Mouse (Mus musculus) cerebellum, postnatal 25 days (tissue): Measurements from ENCODE around the gene Ndufb2.

ENCODE experiments used
- DNase-seq, 2 experiments: peaks; one replicate each; pipeline ENCODE4 v3.0.0; 2021; ENCODE audit warnings: mixed read lengths in 2 of 2

The Ndufb2 gene

GRCm38 (mm10) chr6:39581087-39581784 lies 11.1 kb upstream of the Ndufb2 start:
- DNase-seq = no peak

- no peak for DNase-seq
These were observed 6.9 kb upstream of the Ndufb2 start, which contains the start of gene Gm42420 for GRCm38 (mm10) chr6:39585517-39585916. Gm42420 (plus strand) TSS chr6:39585753.

- no peak for DNase-seq
These were observed 893 bp upstream of the Ndufb2 start for GRCm38 (mm10) chr6:39591481-39591880.

GRCm38 (mm10) chr6:39600851-39601250 lies 8.5 kb downstream of the Ndufb2 start:
- no peak for DNase-seq

GRCm38 (mm10) chr6:39601828-39602227 lies 9.5 kb downstream of the Ndufb2 start:
- no peak for DNase-seq

- no peak for DNase-seq
These were observed 12.2 kb downstream of the Ndufb2 start for GRCm38 (mm10) chr6:39604565-39604964.

GRCm38 (mm10) chr6:39606056-39606455 lies 13.7 kb downstream of the Ndufb2 start:
- DNase-seq = no peak

- no peak for DNase-seq
These were observed 14.5 kb downstream of the Ndufb2 start for GRCm38 (mm10) chr6:39606862-39607261.

- DNase-seq = no peak
These were observed 15.0 kb downstream of the Ndufb2 start for GRCm38 (mm10) chr6:39607365-39607764.

GRCm38 (mm10) chr6:39610207-39610606 lies 17.8 kb downstream of the Ndufb2 start:
- no peak for DNase-seq

GRCm38 (mm10) chr6:39611296-39611695 lies 18.9 kb downstream of the Ndufb2 start:
- no peak for DNase-seq
